Mouse (Mus musculus): ENCODE measurements around the gene Ulk4. TPM values are rescaled to one million over a fixed set of nuclear protein-coding genes. Genes with fewer than 3 reads are reported as not detected.

The Ulk4 gene
- polyA plus RNA-seq, 1 experiment from 2014 or later, result 101 TPM

- Histone ChIP-seq H3K9me3 (replicated peaks; ENCODE audit: control insufficient read depth, low read length) (no peaks in the 10 kb centered on the region; the same call in 1 of the 2 replicates), H3K27me3 (ENCODE audit: control insufficient read depth, insufficient read depth, low read length) (no peaks in the 10 kb centered on the region), H3K36me3 (ENCODE audit: control insufficient read depth, insufficient read depth, low read length) (no peaks in the 10 kb centered on the region), H3K9ac (ENCODE audit: low read depth, low read length) (no peak overlapping the region), H3K4me2 (no peak overlapping the region), H3K4me3 (ENCODE audit: low read depth, low read length) (no peak overlapping the region), H3K4me1 (ENCODE audit: control insufficient read depth, insufficient read depth, low read length) (no peaks in the 10 kb centered on the region), H3K27ac (ENCODE audit: low read depth, low read length) (no peak overlapping the region)
- ATAC-seq (replicated peaks; ENCODE audit: insufficient number of reproducible peaks, low FRiP score, low TSS enrichment), result no peak
- WGBS (ENCODE audit: insufficient replicate concordance), result 76% methylated on average over 11 of the region's 11 CpGs
Observed at GRCm38 (mm10) chr9:121218636-121219035, 58.4 kb downstream of the Ulk4 start.

DNA sequence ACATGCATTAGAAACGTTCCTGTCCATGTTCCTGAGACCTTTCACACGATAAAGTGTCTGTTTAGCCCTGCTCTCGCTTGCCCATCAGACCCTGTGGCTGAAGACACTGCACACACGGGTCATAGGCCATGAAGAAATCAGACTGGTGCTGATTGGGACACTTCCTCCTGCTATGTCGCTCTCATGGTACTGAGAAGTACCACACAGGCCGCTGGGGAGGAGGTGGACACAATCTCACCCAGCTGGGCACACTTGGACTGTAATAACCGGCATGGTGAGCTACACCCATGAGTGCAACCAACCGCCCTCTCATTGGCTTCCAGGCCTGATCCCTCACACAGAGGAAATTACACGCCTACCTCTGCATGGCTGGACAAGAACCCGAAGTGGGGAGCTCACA lies 58.8 kb downstream of the Ulk4 start:
- no peak overlapping the region for H3K9ac ChIP-seq (ENCODE audit: low read depth, low read length)
- ATAC-seq (replicated peaks; ENCODE audit: insufficient number of reproducible peaks, low FRiP score, low TSS enrichment), result no peak
- WGBS (ENCODE audit: insufficient replicate concordance), result 81% methylated on average over 10 of the region's 10 CpGs
- H3K4me3 ChIP-seq (ENCODE audit: low read depth, low read length), result no peak overlapping the region
- H3K27me3 ChIP-seq (ENCODE audit: control insufficient read depth, insufficient read depth, low read length), result no peaks in the 10 kb centered on the region
- no peak overlapping the region for H3K4me2 ChIP-seq
- no peaks in the 10 kb centered on the region; the same call in 1 of the 2 replicates for H3K9me3 ChIP-seq (replicated peaks; ENCODE audit: control insufficient read depth, low read length)
- no peaks in the 10 kb centered on the region for H3K4me1 ChIP-seq (ENCODE audit: control insufficient read depth, insufficient read depth, low read length)
- H3K27ac ChIP-seq (ENCODE audit: low read depth, low read length), result no peak overlapping the region
- H3K36me3 ChIP-seq (ENCODE audit: control insufficient read depth, insufficient read depth, low read length), result no peaks in the 10 kb centered on the region

DNA sequence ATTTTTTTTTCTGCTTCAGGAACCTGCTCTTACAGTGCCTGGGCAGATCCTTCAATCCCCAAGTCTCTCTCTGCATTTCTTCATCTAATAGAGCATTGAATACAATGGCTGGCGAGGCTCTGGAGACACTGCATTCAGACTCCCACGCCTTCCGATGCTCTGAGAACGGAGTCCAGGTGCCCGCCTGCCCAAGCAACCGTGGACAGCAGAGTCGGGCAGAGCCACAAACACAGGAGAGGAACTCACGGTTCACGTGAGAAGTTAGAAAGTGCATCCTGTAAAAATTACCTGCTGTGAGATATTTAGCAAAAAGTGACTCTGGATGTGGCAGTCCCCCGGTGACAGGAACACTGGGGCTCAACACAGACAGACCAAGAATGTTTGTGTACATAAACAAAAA lies 59.3 kb downstream of the Ulk4 start:
- H3K4me3 ChIP-seq (ENCODE audit: low read depth, low read length), result no peak overlapping the region
- H3K27me3 ChIP-seq (ENCODE audit: control insufficient read depth, insufficient read depth, low read length), result no peaks in the 10 kb centered on the region
- no peaks in the 10 kb centered on the region for H3K36me3 ChIP-seq (ENCODE audit: control insufficient read depth, insufficient read depth, low read length)
- H3K27ac ChIP-seq (ENCODE audit: low read depth, low read length), result no peak overlapping the region
- H3K9me3 ChIP-seq (replicated peaks; ENCODE audit: control insufficient read depth, low read length), result no peaks in the 10 kb centered on the region; the same call in 1 of the 2 replicates
- no peak for ATAC-seq (replicated peaks; ENCODE audit: insufficient number of reproducible peaks, low FRiP score, low TSS enrichment)
- H3K9ac ChIP-seq (ENCODE audit: low read depth, low read length), result no peak overlapping the region
- no peaks in the 10 kb centered on the region for H3K4me1 ChIP-seq (ENCODE audit: control insufficient read depth, insufficient read depth, low read length)
- 81% methylated on average over 10 of the region's 10 CpGs for WGBS (ENCODE audit: insufficient replicate concordance)
- no peak overlapping the region for H3K4me2 ChIP-seq

GRCm38 (mm10) chr9:121216536-121217320 lies 60.3 kb downstream of the Ulk4 start:
- Histone ChIP-seq H3K4me3 (ENCODE audit: low read depth, low read length) (no peak overlapping the region), H3K27ac (ENCODE audit: low read depth, low read length) (no peak overlapping the region), H3K9me3 (replicated peaks; ENCODE audit: control insufficient read depth, low read length) (no peaks in the 10 kb centered on the region; the same call in 1 of the 2 replicates), H3K9ac (ENCODE audit: low read depth, low read length) (no peak overlapping the region), H3K36me3 (ENCODE audit: control insufficient read depth, insufficient read depth, low read length) (no peaks in the 10 kb centered on the region), H3K4me1 (ENCODE audit: control insufficient read depth, insufficient read depth, low read length) (no peaks in the 10 kb centered on the region), H3K27me3 (ENCODE audit: control insufficient read depth, insufficient read depth, low read length) (no peaks in the 10 kb centered on the region), H3K4me2 (no peak overlapping the region)
- no peak for ATAC-seq (replicated peaks; ENCODE audit: insufficient number of reproducible peaks, low FRiP score, low TSS enrichment)
- 71% methylated on average over 19 of the region's 20 CpGs for WGBS (ENCODE audit: insufficient replicate concordance)

DNA sequence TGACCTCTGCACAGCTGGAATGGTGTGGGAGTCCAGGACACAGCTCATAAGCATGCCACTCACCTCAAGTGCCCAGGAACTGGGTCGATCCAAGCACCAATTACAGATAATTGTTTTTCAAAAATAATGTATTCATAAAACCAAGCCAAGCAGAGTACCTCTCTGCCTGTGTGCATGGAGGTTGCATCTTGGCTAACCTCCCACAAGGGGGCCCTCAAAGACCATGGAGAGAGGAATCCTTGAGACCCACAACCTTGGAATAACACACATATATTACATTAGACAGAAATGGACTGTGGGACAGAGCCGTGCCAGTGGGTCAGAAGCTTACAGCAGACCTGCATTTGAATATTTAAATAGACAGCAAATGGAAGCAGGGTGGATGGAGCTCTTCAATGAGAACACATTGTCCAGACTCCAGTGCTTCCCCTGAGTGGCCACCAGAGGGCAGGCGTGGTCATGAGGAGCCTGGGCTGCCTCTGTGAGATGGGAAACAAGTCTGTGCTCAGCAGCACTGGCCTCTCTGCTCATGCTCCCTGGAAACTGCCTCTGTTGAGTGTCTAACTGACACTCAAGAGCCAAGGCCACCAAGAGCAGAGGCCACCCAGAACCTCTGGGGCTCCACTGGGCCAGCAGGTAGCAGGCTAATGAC lies 61.5 kb downstream of the Ulk4 start:
- WGBS (ENCODE audit: insufficient replicate concordance), result 22% methylated on average over 3 of the region's 3 CpGs
- H3K9ac ChIP-seq (ENCODE audit: low read depth, low read length), result no peak overlapping the region
- H3K9me3 ChIP-seq (replicated peaks; ENCODE audit: control insufficient read depth, low read length), result no peaks in the 10 kb centered on the region; the same call in 1 of the 2 replicates
- H3K4me2 ChIP-seq, result no peak overlapping the region
- H3K27me3 ChIP-seq (ENCODE audit: control insufficient read depth, insufficient read depth, low read length), result no peaks in the 10 kb centered on the region
- no peak overlapping the region for H3K4me3 ChIP-seq (ENCODE audit: low read depth, low read length)
- H3K36me3 ChIP-seq (ENCODE audit: control insufficient read depth, insufficient read depth, low read length), result no peaks in the 10 kb centered on the region
- H3K4me1 ChIP-seq (ENCODE audit: control insufficient read depth, insufficient read depth, low read length), result no peaks in the 10 kb centered on the region
- ATAC-seq (replicated peaks; ENCODE audit: insufficient number of reproducible peaks, low FRiP score, low TSS enrichment), result no peak; the same call in 1 of the 2 replicates
- no peak overlapping the region for H3K27ac ChIP-seq (ENCODE audit: low read depth, low read length)

DNA sequence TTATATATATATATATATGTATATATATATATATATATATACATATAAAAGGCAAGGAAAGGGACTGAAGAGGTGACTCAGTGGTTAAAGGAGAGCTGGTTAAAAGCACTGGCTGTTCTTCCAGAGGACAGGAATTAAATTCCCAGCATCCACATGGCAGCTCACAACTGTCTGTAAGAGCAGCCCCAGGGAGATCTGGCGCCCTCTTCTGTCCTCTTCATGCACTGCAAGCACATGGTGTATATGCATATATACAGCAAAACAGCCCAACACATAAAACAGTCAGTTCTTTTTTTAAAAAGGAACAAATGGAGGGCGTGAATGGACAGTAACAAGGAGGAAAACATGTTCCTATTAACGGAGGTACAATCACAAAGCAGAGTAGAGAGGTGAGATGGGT lies 64.7 kb downstream of the Ulk4 start:
- H3K9ac ChIP-seq (ENCODE audit: low read depth, low read length), result no peak overlapping the region
- no peak for ATAC-seq (replicated peaks; ENCODE audit: insufficient number of reproducible peaks, low FRiP score, low TSS enrichment)
- no peak overlapping the region for H3K4me3 ChIP-seq (ENCODE audit: low read depth, low read length)
- H3K4me1 ChIP-seq (ENCODE audit: control insufficient read depth, insufficient read depth, low read length), result no peaks in the 10 kb centered on the region
- H3K9me3 ChIP-seq (replicated peaks; ENCODE audit: control insufficient read depth, low read length), result peaks cover 2% of the 10 kb centered on the region; the same call in 1 of the 2 replicates
- H3K4me2 ChIP-seq, result no peak overlapping the region
- H3K36me3 ChIP-seq (ENCODE audit: control insufficient read depth, insufficient read depth, low read length), result no peaks in the 10 kb centered on the region
- H3K27me3 ChIP-seq (ENCODE audit: control insufficient read depth, insufficient read depth, low read length), result no peaks in the 10 kb centered on the region
- H3K27ac ChIP-seq (ENCODE audit: low read depth, low read length), result no peak overlapping the region
- WGBS (ENCODE audit: insufficient replicate concordance), result 50% methylated on average over 3 of the region's 3 CpGs

DNA sequence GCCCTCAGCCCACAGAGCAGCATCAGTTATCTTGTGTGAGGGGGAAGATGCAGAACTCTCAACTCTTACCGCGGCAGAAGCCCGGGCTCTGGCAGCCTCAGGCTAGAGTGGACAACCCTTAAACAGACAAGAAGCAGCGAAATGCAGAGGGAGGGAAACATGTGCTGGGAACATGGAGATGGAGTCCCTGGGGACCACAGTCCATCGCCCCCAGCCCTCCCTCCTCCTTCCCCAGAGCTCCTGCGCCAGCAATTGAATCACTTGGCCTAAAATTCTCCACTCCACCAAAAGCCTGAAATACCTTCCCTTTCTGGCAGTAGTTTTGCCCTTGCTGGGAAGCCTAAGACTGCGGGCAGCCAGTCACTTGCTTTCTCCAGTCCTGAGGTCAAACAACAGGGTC lies 72.0 kb downstream of the Ulk4 start:
- Histone ChIP-seq H3K36me3 (ENCODE audit: control insufficient read depth, insufficient read depth, low read length) (no peaks in the 10 kb centered on the region), H3K9ac (ENCODE audit: low read depth, low read length) (no peak overlapping the region), H3K4me3 (ENCODE audit: low read depth, low read length) (no peak overlapping the region), H3K4me2 (no peak overlapping the region), H3K27ac (ENCODE audit: low read depth, low read length) (no peak overlapping the region), H3K9me3 (replicated peaks; ENCODE audit: control insufficient read depth, low read length) (peaks cover 2% of the 10 kb centered on the region; the same call in 1 of the 2 replicates), H3K27me3 (ENCODE audit: control insufficient read depth, insufficient read depth, low read length) (no peaks in the 10 kb centered on the region), H3K4me1 (ENCODE audit: control insufficient read depth, insufficient read depth, low read length) (no peaks in the 10 kb centered on the region)
- WGBS (ENCODE audit: insufficient replicate concordance), result 72% methylated on average over 7 of the region's 7 CpGs
- ATAC-seq (replicated peaks; ENCODE audit: insufficient number of reproducible peaks, low FRiP score, low TSS enrichment), result no peak

DNA sequence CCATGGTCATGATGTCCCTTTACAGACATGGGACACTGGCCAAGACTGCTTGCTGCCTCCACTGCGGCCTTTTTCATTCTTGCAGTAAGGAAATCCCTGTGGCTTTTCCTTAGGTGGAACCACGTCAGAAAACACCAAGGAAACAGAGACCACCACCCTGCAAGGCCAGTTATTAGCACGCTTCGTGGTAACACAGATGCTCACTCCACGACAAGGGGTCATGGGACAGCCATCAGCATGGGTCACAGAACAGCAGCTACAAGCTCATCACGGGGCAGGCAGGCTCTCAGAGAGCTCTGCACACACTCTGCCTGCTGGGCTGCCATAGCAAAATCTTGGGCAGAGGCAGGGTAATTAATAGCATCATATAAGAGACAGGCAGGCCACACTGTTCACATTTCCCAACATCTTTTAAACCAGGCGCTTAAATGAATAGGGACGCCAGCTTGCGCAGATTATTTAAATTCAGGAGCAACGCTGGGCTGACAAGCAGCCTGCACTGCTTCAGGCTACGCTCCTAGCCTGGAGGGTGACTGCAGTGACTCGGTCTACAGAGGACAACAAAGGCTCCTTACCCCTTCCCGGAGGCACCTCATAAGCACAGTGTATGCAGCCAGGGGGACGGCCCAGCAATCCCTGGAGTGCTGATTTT lies 72.7 kb downstream of the Ulk4 start:
- 83% methylated on average over 14 of the region's 14 CpGs for WGBS (ENCODE audit: insufficient replicate concordance)
- Histone ChIP-seq H3K27ac (ENCODE audit: low read depth, low read length) (no peak overlapping the region), H3K9me3 (replicated peaks; ENCODE audit: control insufficient read depth, low read length) (no peaks in the 10 kb centered on the region; the same call in 1 of the 2 replicates), H3K4me3 (ENCODE audit: low read depth, low read length) (no peak overlapping the region), H3K27me3 (ENCODE audit: control insufficient read depth, insufficient read depth, low read length) (no peaks in the 10 kb centered on the region), H3K36me3 (ENCODE audit: control insufficient read depth, insufficient read depth, low read length) (no peaks in the 10 kb centered on the region), H3K4me1 (ENCODE audit: control insufficient read depth, insufficient read depth, low read length) (no peaks in the 10 kb centered on the region), H3K4me2 (no peak overlapping the region), H3K9ac (ENCODE audit: low read depth, low read length) (no peak overlapping the region)
- no peak for ATAC-seq (replicated peaks; ENCODE audit: insufficient number of reproducible peaks, low FRiP score, low TSS enrichment)

Measured in heart, embryonic 11.5 days (tissue).